Mouse (Mus musculus) embryonic stem cell, embryonic (primary cell): ENCODE results near the gene Mgrn1.

Source experiments
- CTCF ChIA-PET, 4 experiments: fragments of 300-600 bp in 2 of 4; fragments of 350-600 bp in 2 of 4; sonication (Branson Sonifier 250); formaldehyde crosslinking; loops; one replicate each; lab custom pipeline; 2022; ENCODE audit warnings: inconsistent platforms in 2 of 4; lab: Charles Lee
- POLR2A ChIA-PET, 4 experiments: fragments of 300-600 bp in 2 of 4; fragments of 350-600 bp in 2 of 4; sonication (Branson Sonifier 250); formaldehyde crosslinking; loops; one replicate each; lab custom pipeline; 2022; ENCODE audit warnings: antibody characterized with exemption in 4 of 4, inconsistent platforms in 1 of 4; lab: Charles Lee

Gene Mgrn1

DNA sequence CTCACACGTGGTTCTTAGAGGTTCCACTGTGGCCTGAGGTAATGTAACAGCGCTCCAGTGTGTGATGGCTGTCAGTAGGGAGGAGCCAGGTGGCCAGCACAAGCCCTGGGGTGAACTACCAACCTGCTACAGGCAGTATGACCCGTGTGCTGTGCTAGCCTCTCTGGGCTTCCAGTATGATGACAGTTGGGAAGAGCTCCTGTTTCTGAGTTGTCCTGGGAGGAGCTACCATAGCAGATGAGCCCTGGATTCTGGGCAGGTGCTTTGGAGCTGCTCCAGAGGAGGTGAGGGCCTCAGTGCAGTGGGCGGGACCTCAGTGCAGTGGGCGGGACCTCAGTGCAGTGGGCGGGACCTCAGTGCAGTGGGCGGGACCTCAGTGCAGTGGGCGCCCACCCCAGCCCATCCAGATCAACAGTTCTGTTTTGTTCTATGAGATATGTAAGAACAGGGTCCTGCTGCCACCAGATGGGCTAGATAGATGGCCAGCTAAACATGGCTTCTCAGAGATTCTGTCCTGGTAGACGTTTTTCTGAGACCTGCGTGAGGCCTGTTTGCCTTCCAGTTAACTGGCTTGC is 26.1 kb downstream of the Mgrn1 start:
- ChIA-PET CTCF (interaction anchor here in 3 of 4 experiments (1.1 to 3.4 kb wide), 8 partner anchors 11 to 283 kb away, joined by 3 to 22 read pairs (median 5); partner anchors contain the start of gene Mgrn1 (in 1 of the 3)), POLR2A (interaction anchor here in 3 of 4 experiments (0.7 to 11.4 kb wide), 31 partner anchors 9 to 282 kb away, joined by 3 to 138 read pairs (median 4); partner anchors contain the start of genes Mgrn1 (in 3 of the 3), Ubald1 (in 2 of the 3), Anks3 (in 1 of the 3) and Glyr1 (in 1 of the 3))

DNA sequence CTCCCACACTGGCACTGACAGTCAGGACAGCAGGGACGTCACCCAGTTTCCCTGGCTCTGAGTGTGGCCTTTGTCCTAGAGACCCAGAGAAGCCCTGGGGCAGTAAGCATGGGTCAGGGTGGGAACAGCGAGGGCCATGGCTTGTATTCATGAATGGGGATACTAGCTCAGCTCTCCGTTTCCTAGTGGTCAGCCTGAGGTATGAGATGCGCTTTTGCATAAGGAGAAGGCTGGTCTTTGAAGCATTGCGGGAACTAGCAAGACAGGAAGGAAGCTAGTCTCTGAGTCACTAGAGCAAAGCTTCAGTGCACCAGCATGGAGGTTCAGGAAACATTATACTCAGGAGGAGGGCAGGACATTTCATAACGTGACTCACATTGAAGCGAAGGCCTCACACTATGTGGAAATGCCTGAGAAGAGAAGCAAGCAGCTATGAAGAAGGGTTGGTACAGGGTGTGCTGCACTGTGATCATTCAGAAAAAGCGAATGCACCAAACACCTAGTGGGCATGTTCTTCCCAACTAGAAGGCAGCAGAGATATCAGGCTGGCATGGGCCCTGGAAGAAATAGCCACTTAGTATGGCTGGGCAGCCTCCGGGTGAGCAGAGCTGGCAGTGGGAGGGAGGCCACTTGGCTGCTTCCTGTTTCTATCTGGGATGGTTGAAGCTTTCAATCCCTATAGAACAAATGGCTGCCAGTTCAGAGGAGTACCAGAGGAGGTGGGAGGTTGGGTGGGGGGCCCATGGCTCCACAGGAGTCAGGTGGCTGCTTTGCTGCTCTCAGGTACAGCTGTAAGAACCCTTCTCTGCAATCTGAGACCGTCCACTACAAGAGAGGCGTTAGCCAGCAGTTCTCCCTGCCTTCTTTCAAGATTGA is 27.1 kb downstream of the Mgrn1 start:
- CTCF ChIA-PET, result interaction anchor here (0.6 to 3.4 kb wide), 71 partner anchors 8 to 359 kb away, joined by 3 to 22 read pairs (median 5); partner anchors contain the start of genes Ubald1 (in 2 of the 4), Anks3 (in 1 of the 4), Coro7 (in 1 of the 4) and Mgrn1 (in 1 of the 4)
- POLR2A ChIA-PET, result interaction anchor here (0.7 to 11.4 kb wide), 49 partner anchors 8 to 356 kb away, joined by 3 to 138 read pairs (median 4); partner anchors contain the start of genes Ubald1 (in 4 of the 4), Nudt16l1 (in 3 of the 4), Rogdi (in 3 of the 4) and Sec14l5 (in 3 of the 4)

DNA sequence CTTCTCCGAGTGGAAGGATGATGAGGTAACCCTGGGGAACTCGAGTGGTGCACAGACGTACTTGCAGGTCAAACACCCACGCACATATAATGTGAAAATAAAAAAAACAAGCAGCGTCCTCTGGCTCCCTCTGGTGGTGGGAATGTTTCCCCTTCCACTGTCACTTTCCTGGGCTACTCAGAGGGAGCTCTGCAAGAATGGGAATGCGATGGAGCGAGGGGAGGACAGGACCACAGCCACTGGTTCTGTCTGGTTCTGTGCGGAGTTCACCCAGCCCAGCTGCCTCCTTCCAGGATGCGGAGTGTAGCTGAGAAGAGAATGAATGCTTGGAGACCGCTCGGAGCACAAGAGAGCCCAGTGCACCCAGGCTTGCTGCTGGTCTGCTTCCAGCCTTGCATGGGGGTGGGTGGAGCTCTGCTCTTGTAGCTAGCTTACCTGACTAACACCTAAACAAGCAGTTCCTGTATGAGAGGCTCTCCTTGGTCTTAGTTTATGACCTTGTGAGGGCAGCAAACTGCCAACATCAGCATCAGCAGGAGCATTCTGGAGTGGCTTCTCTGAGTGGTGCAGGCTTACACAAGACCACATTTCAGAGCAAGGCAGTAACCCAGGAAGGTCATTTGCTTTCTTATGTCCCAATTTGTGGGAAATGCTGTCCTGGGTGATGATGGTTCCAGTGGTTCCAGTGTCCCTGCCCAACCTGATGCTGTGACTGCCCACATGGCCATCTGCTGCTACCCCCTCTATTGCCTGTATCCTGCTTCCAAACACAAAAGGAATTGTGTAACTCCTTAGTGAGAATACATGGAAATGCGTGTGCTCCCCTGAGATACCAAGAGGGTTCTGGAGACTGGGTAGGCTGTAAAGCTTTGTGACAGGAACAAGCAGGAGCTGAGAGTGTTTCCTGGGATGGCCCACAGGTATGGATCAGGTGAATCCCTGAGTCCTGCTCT is 28.0 kb downstream of the Mgrn1 start:
- ChIA-PET CTCF (interaction anchor here (0.5 to 3.4 kb wide), 98 partner anchors 8 to 418 kb away, joined by 3 to 22 read pairs (median 4); partner anchors contain the start of genes Ubald1 (in 3 of the 4), Mgrn1 (in 2 of the 4), Rogdi (in 2 of the 4) and Anks3 (in 1 of the 4)), POLR2A (interaction anchor here (0.6 to 11.4 kb wide), 54 partner anchors 9 to 357 kb away, joined by 3 to 138 read pairs (median 4); partner anchors contain the start of genes Ubald1 (in 4 of the 4), Nudt16l1 (in 3 of the 4), Sec14l5 (in 3 of the 4) and Anks3 (in 2 of the 4))

DNA sequence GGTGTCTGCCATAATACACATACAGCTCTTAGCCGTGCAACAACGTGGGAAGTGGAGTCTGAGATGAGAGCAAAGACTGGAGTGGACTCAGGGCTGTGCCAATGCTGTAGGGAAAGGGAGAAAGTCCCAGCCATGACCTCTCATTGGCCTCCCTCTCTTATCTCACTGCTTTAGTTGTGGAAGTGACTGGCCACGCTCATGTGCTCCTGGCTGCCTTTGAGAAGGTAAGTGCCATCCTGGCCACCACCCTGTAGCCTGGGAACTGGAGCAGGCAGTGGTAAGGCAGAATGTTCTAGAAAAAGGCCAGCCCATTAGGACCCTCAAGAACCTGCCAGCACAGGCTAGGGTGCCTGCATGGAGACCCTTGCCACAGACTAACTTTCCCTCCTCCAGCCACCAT is 29.9 kb downstream of the Mgrn1 start:
- CTCF ChIA-PET, result interaction anchor here in 1 of 4 experiments (0.8 kb wide), 1 partner anchor 20 kb away, joined by 3 read pairs; no protein-coding TSS in a partner anchor
- POLR2A ChIA-PET, result interaction anchor here in 2 of 4 experiments (0.6 to 11.4 kb wide), 12 partner anchors 10 to 232 kb away, joined by 3 to 138 read pairs (median 4); partner anchors contain the start of genes Ubald1 (in 2 of the 2), Mgrn1 (in 1 of the 2) and Nudt16l1 (in 1 of the 2)

DNA sequence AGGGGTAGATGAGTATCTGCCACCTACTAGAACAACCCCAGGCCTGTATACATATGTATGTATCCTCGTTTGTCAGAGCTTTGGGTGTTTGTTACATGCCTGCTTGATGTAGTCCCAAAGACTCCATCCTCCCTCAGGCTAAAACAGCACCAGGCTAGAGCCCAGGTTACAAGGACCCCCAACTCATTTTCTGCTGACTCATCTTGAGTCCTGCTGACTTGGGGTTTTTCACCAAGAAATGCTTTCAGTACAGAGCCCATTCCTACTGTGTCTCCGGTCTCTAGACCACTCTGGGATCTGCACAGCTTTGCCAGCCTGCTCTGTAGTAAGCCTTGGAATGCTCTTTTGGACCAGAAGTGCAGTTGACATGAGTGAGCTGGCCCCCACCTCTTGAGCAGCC is 30.6 kb downstream of the Mgrn1 start:
- ChIA-PET POLR2A (interaction anchor here in 2 of 4 experiments (0.6 to 11.4 kb wide), 13 partner anchors 14 to 232 kb away, joined by 3 to 138 read pairs (median 4); partner anchors contain the start of genes Nudt16l1 (in 2 of the 2), Ubald1 (in 2 of the 2) and Mgrn1 (in 1 of the 2)), CTCF (no interaction called here)

DNA sequence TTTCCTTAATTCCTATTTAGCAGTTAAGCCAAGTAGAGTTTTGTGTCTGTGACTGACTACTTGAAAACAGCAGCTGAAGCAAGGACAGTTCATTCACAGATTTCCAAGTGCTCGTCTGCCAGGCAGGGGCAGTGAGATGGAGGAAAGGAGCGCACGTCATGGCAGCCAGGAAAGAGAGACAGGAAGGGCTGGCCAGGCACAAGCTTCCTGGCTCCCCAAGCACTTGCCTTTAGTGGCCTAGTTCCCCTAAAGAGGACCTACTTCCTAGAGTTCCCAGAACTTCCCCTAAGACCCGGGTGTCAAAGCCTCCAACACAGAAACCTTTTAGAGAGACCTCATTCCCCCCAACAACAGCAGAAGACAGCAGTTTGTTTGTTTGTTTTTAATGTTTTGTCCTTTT is 34.5 kb downstream of the Mgrn1 start:
- POLR2A ChIA-PET, result interaction anchor here in 3 of 4 experiments (0.6 to 4.9 kb wide), 6 partner anchors 16 to 208 kb away, joined by 3 to 22 read pairs (median 4); partner anchors contain the start of gene Ubald1 (in 1 of the 3)
- CTCF ChIA-PET, result no interaction called here

DNA sequence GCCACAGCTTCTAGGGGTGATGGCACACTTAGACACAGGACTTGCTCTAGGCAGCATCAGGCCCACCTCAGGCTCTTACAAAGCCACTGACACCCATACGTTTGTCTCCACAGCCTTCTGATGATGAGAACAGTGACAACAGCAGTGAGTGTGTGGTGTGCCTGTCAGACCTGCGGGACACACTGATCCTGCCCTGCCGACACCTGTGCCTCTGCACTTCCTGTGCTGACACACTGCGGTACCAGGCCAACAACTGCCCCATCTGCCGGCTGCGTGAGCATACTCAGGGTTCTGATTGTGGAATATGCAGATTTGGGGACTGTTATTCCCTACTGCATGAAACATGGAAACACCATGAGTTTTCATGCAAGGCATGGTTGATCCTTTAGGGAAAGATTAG is 36.4 kb downstream of the Mgrn1 start:
- ChIA-PET CTCF (interaction anchor here in 2 of 4 experiments (0.6 to 1.5 kb wide), 3 partner anchors 9 to 14 kb away, joined by 9 to 12 read pairs (median 10); no protein-coding TSS in a partner anchor), POLR2A (interaction anchor here in 3 of 4 experiments (0.9 to 1.8 kb wide), 5 partner anchors 11 to 42 kb away, joined by 3 to 11 read pairs (median 4); partner anchors contain the start of gene Nudt16l1 (in 2 of the 3))

DNA sequence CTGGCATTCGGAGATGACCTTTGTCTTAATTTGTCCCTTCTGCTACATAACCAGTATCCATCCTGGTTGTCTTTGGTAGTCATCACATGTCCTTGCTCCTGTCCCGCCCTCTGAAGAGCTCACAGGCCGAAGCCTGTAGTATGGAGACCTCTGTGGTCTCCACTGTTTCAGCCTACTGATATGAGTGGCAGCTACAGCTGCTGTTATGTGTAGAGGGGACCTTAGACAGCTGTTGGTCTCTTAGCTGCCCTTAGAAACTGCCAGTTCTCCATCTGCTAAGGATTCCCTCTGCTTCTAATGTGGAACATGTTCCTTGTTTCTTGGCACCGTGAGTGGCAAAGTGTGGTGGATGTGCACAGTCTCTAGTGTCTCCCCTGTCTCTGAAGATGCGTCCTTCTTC is 37.9 kb downstream of the Mgrn1 start:
- CTCF ChIA-PET, result interaction anchor here in 2 of 4 experiments (0.5 to 1.6 kb wide), 4 partner anchors 10 to 34 kb away, joined by 3 to 5 read pairs (median 4); no protein-coding TSS in a partner anchor
- POLR2A ChIA-PET, result interaction anchor here in 3 of 4 experiments (1.1 to 2.1 kb wide), 7 partner anchors 10 to 44 kb away, joined by 3 to 5 read pairs (median 3); partner anchors contain the start of gene Nudt16l1 (in 1 of the 3)

DNA sequence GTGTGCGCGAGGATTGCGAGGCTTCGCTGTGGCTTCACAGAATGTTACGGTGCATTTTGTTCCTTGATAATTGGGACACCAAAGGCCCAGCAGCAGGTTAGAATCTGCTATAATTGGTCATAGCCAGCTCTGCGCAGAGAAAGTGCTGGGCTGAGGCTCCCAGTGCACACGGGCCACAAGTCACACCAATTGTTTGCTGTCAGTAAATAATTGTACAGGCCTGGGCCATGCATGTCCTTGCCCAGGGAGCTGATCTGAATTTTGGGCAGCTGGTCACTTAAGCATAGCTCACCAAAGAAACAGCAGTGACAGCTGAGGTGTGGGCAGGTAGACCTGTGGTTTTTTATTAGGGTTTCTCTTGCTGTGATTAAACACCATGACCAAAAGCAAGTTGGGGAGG is 41.9 kb downstream of the Mgrn1 start:
- ChIA-PET CTCF (interaction anchor here in 3 of 4 experiments (0.5 to 2.1 kb wide), 4 partner anchors 9 to 15 kb away, joined by 3 to 6 read pairs (median 4); no protein-coding TSS in a partner anchor), POLR2A (interaction anchor here (0.7 to 2.5 kb wide), 9 partner anchors 8 to 86 kb away, joined by 3 to 13 read pairs (median 5); partner anchors contain the start of genes Nudt16l1 (in 3 of the 4) and Rogdi (in 1 of the 4))

DNA sequence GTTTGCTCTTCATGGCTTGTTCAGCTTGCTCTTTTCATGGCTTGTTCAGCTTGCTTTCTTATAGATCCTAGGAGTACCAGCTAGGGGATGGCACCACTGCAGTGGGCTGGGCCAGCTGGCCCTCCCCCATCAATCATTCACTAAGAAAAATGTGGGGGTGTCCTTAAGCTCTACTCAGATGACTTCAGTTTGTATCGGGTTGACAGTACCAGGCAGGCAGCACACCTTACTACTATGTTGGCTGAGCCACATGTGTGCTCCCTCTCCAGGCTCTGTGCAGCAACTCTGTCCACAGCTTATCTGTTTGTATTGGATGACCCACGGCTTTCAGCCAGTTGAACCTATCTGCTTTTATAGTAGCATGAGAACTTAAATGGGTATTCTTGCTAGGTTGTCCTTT is 42.4 kb downstream of the Mgrn1 start:
- ChIA-PET POLR2A (interaction anchor here (0.6 to 2.5 kb wide), 8 partner anchors 10 to 85 kb away, joined by 3 to 13 read pairs (median 5); partner anchors contain the start of genes Nudt16l1 (in 3 of the 4) and Rogdi (in 1 of the 4)), CTCF (interaction anchor here in 3 of 4 experiments (1.1 to 2.1 kb wide), 3 partner anchors 15 kb away, joined by 3 to 6 read pairs (median 5); no protein-coding TSS in a partner anchor)

DNA sequence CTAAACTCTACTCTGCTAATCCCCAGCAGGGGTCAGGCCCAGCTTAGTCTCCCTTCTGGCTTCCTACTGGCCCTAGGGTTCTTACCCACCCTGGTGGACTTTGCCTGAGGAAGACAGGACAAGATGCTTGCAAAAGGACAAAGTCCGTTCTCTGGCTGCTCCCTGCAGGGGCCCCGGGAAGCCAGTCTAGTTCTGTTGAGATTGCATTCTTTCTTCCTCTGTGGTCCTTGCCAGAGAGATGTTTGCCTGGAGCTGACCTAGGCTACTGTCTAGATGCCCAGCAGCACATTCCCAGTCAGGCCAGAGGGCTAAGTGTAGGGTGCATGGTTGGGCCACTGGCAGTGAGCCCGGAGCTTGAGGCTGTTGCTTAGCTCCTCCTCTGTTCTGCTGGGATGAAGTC is 46.4 kb downstream of the Mgrn1 start:
- POLR2A ChIA-PET, result interaction anchor here in 2 of 4 experiments (0.7 to 1.9 kb wide), 9 partner anchors 11 to 155 kb away, joined by 3 to 5 read pairs (median 3); partner anchors contain the start of genes Rogdi (in 1 of the 2) and Ubald1 (in 1 of the 2)
- CTCF ChIA-PET, result interaction anchor here in 2 of 4 experiments (0.6 to 0.9 kb wide), 2 partner anchors 19 to 225 kb away, joined by 3 to 4 read pairs; no protein-coding TSS in a partner anchor

DNA sequence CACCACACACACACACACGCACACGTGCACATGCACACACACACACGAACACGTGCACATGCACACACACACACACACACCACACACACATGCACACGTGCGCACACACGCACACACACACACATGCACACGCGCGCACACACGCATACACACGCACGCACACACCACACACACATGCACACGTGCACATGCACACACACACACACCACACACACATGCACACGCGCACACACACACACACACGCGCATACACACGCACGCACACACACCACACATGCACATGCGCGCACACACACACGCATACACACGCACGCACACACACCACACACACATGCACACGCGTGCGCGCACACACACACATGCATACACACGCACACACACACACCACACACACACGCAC is 49.4 kb downstream of the Mgrn1 start:
- POLR2A ChIA-PET, result interaction anchor here in 3 of 4 experiments (0.6 to 3.1 kb wide), 15 partner anchors 8 to 55 kb away, joined by 3 to 13 read pairs (median 4); partner anchors contain the start of gene Ubald1 (in 2 of the 3)
- CTCF ChIA-PET, result interaction anchor here in 3 of 4 experiments (1.0 to 1.3 kb wide), 4 partner anchors 20 to 22 kb away, joined by 3 to 7 read pairs (median 4); no protein-coding TSS in a partner anchor

DNA sequence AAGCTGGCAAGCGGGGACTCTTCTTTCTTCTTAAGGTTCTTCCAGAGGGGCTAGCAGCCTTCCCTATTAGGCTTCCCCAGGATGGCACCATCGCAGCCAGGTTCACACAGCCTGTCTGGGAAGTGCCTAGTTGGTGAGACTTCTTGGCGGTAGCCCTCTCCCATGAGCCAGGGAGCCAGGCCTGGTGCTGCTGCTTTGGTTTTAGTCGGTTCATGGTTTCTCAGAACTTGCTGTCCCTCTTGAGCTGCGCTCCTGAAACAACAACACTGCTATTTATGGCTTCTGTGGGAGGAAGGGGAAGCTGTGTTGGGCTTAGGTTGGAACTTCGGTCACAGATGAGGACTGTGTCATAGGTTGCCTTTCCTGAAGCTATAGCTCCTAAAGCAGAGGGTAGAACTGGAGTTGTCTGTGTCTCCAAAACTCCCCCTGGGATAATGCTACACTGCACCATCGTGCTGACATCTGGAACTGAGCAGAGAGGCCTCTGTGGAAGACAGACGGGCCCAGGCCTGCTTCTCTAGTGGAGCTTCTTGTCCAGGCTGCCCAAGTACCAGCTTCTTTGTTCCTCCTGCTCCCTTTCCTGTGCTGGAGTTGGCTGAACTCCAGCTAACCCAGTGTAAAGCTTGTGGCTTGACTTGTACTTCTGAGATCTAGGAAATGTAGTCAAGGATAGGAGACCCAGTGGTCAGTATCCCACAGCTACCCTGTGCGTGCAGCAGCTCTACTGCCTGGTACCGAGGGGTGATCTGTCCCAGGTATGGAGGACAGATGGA is 50.1 kb downstream of the Mgrn1 start:
- ChIA-PET POLR2A (interaction anchor here in 3 of 4 experiments (0.5 to 3.1 kb wide), 23 partner anchors 9 to 311 kb away, joined by 3 to 13 read pairs (median 3); partner anchors contain the start of genes Ubald1 (in 2 of the 3) and Pam16 (in 1 of the 3)), CTCF (interaction anchor here in 3 of 4 experiments (1.0 to 1.3 kb wide), 4 partner anchors 20 to 23 kb away, joined by 3 to 7 read pairs (median 4); no protein-coding TSS in a partner anchor)

DNA sequence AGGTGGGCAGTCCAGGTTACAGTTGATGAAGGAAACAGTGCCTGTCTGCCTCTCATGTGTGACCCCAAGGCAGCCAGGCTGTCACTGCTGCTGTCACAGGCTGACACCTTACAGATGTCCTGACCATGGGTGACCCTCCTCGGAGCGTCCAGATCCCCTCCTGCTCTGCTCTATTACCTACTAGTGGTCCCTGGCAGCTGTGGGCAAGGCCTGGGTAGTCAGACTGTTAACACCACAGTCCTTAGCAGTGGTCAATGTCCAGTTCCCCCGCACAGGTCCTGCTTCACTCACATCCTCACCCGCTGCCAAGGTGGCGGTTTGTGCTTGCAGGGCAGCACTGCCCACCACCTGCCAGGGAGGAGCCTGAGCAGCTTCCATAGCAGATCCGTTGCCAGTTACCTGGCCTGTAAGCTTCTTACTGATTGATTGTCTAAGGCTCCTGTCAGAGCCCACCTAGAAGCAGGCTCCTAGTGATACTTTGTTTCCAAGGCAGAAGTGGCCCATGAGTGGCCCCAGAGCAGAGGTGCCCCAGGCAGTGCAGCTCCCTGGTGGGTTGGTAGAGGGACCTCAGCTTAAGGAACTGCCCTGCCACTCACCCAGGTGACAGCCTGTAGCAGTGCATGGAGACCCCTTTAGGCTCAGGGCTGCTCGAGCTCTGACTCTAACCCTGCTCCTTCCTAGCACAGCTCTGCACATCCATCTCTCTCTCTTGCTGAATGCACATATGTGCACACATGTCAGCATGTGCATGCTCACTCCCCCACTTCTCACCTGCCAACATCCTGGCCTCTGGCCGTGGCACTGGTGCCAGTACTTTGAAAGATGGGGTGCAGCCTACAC is 51.5 kb downstream of the Mgrn1 start:
- POLR2A ChIA-PET, result interaction anchor here in 3 of 4 experiments (1.2 to 3.1 kb wide), 8 partner anchors 8 to 57 kb away, joined by 4 to 24 read pairs (median 8); partner anchors contain the start of gene Ubald1 (in 2 of the 3)

More for the DNA sequence above, 51.5 kb downstream of the Mgrn1 start:
- CTCF ChIA-PET, result interaction anchor here in 1 of 4 experiments (0.5 kb wide), 1 partner anchor 63 kb away, joined by 3 read pairs; no protein-coding TSS in a partner anchor
